Mouse (Mus musculus) thymus, postnatal 36 days (tissue): Measurements from ENCODE around the gene Tssk3.
"Not testable (repeated sequence)": the region's sequence is repeated elsewhere in the genome, so short reads cannot be mapped to it uniquely, and the experiment has no call there.

Experiments used
- DNase-seq, 2 experiments: peaks; one replicate each; pipeline ENCODE4 v3.0.0; 2022; ENCODE audit warnings: mixed read lengths in 2 of 2

Gene Tssk3

DNA sequence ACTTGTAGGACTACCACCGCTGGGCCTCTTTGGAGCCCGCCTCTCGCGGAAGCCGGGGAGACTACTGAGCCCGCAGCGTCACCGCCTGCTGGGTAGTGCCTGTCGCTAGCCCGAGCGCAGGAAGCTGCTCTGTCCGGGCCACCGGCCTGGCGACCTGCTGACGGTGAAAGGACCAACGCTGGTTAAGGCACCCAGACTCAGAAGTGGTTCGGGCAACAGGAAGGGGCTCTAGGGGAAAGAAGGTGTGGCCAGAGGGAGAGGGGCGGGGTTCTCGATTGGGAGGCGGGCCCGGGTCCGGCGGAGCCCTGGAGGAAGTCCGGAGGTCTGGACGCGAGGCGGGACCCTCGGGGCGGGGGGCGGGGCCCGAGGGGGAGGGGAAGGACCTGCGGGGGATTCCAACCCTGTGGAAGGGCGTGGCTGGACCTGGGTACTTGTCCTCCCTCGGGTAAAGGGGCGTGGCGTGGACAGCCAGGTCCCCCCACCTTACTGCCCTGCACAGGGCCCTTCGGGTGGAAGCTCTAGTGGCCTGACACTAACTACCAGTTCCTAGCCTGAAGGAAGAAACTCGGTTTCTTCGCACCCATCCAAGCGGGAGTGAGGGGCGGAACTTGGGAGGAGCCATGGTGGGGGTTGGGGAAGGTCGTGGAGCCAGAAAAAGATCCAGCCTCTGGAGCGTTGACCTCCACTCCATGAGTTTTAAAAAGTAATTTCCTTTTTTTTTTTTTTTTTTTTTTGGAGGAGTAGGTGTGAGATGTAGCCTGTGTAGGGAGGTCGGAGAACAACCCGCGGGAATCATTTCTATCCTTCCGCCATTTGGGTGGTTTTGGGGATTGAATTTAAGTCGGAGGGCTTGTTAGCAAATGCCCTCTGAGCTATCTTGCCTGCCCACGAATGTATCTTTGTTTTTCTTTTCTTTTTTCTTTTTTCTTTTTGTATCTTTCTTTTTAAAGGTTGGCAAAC lies 10.1 kb upstream of the Tssk3 start:
- DNase-seq = peak; percentile 82 to 85

DNA sequence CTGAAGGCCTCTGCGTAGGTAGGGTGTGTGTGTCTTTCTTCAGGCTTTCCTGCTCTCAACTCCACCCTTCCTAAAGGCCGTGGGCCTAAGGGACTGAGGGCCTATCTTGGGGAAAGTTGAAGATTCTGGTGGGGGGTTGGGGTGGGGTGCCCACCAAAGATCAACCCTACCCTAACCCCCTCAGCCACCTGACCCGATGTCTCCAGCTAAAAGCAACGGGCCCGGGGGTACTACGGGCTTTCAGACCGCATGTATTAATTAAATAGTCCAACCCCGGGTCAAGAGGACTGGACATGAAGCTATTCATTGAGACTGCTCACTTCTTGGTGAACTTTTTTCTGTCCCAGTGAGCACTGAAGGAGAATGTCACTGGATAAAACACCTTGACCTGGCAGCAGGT lies 9.2 kb upstream of the Tssk3 start:
- no peak for DNase-seq

DNA sequence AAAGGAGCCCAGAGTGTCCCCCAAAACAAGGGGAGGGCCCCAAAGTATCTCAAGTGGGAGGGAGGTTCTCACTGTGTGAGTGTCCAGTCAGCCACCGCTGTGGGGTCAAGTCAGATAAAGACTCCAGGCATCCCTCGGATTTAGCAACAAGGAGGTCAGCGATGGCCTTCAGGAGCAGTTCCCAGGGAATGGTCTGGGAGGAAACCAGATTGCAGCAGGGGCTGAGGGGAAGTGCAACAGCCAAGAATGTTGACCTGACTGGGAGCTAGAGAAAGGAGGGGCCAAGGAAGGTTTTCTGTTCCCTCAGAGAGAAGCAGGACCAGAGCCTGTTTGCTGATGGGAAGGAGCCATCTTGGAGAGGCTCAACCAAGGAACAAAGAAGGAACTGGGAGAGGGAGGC lies 8.1 kb upstream of the Tssk3 start:
- DNase-seq = no peak

DNA sequence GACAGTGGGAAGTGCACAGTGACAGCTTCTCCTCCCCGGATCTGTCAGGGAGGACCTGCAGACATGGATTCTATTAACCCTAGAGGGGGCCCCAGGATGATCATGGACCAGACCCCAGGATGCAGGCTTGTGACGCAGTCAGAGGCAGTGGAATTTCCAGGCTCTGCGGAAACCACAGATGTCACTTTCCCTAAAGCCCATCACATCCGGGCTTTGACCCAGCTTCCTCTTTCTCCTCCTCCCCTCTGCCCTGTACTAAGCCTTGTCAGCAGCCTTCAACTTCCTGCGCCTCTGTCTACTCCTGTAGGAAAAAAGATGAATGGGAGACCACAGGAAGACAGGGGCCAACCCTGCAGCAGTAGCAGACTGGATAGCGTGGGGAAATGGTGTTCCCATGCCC lies 5.8 kb upstream of the Tssk3 start:
- peak; percentile 16 to 33 for DNase-seq

DNA sequence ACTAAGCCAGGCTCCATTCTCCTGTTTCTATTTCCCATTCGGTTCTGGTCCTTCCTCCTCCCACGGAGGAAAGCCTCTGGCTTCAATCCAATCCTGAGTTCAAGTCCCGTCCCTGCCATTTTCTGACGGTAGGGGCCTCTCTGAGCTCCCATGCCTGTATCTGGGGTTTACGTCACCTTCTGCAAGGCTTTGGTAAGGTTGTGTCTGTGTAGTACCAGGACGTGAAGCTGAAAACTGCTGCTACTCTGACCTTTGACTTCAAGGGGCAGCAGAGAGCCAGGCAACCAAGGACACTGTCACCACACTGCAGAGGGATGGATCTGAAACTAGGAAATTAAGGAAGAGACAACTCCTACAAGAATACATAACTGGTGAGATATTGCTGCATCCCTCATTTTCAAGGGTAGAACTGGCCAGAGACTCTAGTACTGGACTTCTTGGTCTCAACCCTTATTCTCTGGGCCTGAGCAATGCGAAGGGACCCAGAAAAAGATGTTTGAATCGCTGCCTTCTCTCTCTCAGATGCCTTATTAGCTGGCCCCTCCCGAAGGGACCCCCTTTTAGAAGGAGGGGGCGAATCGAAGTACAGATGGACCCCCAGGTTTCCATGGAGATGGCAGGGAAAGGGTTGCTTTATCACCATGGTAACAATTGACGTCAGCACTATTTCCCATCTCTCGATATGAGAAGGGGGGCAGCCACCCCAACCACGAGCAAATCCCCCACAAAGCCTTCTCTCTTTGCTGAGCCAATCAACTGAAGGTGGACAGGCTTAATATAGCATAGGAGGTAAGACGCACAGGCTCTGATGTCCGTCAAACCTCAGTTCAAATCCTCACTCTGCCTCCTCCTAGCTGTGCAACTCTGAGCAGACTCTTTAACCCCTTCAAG lies 5.1 kb upstream of the Tssk3 start:
- DNase-seq = no peak

DNA sequence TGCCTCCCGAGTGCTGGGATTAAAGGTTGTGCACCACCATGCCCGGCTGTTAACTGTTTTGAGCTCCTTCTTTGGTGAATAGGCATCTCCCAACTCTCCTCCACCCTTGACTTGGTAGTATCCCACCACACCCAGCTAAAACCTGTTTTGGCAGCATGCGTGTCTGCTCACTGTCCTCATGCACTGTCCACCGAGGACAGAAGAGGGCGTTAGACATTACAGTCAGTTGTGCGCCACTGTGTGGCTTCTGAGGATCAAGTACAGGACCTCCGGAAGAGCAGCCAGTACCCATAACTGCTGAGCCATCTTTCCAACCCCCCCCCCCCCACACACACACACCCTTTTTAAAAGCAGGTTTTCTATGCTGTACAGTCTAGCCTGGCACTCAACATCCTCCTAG lies 3.9 kb upstream of the Tssk3 start:
- DNase-seq = no peak

DNA sequence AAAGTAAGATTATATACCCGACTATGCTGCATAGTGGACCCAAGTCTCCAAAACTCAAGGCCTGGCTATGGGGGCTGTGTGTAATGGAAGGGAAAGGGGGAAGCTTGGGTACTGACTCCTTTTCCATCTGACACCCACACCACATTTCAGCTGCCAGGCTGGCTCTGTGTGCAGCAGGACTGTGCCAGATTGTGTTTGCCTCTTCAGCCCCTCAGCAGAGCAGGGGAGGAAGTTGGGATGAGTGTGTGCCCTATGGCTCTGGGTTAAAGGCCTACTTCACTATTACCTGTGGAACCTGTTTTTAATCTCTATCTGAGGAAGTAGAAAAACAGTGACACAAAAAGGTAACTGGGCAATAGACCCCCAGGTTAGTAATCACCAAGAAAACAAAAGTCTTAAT lies 9.7 kb downstream of the Tssk3 start:
- DNase-seq = no peak

DNA sequence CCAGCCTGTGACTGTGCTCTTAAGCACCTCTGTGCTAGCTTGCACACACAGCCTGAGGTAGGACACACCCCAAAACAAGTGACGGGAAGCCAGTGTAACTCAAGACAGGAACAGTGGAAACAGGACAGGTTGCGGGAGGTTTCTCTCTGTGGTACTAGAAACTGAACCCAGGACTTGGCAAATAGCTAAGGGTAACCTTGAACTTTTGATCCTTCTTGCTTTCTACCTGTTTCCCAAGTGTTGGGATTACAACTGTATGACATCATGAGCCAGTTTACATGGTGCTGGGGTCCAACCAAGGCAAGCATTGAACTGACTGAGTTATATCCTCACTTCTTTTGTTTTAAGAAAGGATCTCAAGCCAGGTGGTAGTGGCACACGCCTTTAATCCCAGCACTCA lies 11.0 kb downstream of the Tssk3 start:
- DNase-seq = no peak

DNA sequence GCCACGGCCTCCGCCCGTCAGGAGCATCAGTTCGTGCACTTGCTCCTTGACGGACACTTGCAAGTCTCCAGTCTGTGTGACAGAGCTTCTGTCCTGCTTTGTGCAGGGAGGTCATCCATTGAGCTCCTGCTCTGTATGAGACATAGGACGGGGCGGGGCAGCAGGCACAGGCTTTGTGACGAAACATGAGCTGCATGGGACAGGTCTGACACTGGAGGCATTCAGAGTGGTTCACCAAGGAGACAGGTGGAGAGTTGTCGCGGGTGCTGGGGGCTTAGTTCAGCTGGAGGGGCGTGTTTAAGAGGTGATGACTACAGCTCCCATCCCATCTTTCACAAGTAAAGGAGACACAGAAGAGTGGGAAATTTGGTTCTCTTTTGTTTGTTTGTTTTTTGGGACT lies 14.8 kb downstream of the Tssk3 start:
- no peak for DNase-seq

DNA sequence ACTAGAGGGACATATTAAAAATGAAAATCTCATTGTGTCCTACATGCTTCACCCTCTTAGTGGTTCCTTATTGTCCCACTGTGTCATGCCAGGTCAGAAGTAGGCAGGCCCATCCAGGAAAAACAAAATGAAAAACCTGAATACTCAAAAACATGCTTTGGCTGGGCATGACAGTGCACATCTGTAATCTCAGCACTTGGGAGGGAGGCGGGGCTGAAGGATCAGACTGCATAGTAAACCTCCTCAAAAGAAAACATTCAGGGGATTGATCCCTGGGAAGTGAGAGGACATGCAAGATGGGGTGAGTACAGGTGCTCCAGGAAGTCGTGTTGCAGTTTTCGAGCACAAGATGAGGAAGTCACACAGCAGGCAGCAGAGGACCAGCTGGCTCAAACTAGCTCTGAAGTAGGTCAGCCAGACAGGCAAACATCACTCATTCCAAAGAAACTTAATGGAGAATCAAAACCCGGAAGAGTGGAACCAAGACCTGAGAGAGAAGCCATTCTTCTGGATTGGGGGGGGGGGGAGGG lies 26.5 kb downstream of the Tssk3 start:
- DNase-seq = no peak

DNA sequence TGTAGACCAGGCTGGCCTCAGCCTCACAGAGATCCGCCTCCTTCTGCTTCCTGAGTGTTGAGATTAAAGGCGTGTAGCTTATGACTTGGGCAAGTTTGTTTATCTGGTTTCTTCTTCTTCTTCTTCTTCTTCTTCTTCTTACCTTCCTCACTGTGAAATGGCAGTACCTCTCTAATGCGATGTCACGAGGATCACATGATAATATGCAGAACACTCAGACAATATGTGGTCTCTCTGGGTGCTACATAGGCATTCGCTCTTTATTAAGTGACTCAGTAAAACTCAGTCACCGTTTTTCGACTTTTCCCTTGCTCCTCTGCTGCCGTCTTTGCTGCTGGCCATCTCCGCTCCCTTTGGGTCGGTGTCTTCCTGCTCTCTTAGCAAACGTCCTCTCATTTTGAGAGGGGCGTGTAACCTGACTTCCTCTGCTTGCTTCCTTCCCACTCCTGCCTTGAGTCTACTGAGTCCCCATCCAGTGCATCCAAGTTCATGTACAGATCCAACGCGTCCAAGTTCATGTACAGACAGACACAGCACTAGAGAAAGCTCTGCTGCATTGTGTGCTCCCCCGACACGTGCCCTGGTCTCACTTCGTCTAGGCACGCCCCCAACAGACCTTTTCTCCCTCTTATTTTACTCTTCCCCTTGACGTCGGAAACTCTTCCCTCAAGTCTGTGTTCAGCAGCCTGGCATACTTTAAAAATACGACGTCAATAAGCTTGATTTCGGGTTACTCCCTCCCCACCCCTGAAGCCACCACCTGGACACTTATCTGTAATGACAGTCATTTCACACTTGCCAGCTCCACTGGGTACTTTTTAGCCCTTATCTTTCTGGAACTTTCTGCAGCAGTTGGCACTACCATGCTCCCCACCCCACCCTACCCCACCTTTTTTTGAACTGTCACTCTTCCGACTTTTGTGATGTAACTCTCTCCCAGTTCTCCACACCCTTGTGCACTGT lies 27.4 kb downstream of the Tssk3 start:
- DNase-seq = no peak

DNA sequence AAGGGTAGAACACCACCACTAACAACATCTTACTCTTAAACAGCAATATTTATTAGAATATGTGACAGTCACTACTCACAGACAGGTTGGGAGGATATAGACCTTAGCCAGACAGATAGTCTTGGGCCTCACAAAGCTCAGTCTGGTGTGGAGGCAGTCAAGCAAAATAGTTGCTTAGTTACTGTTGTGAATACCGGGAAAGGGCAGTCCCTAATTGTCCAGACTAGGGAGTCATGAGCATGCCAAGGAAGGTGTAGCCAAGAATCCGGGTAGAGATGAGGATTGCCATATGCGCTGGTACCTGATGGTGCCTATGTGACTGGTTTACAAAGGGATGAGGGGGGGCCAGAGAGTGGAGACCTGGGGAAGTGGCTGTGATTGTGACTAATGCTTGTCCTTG lies 28.7 kb downstream of the Tssk3 start:
- DNase-seq = no peak

DNA sequence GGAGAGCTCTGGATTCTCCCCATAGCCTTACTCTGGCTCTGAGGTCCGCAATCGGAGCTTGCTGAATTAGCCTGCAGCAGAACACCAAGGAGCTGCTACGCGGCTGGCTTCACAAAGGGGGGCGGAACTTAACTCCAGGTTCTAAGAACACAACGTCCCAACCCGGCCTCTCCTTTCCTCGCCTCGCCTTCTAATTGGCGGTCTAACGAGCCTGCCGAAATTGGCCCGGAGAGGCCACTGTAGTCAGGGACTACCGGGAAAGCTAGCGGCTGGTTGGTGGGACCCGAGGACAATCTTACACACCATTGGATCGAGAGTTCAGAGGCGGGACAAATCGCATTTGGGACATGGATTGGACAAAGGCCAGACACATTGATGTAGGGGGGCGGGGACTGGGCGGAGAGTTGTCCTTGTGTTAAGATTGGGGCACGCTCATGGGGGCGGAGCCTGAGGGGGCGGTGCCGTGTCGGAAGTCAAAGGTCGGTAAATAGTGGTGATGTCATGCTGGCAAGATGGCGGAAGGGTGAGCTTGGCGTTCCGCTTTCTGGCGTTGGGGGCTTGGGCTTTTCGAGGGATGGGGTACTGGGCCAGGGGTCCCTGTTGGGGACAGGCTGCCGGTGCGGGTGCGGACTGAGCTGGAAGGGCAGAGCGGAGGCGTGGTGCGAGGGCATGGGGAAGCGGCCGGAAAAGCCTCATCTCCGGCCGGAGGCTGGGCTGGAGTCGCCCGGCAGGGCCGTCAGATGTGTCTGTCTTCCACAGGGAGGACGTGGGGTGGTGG lies 29.4 kb downstream of the Tssk3 start, which contains the start of gene Bsdc1:
Bsdc1 (plus strand) TSS at position 399 of the 778 bp plus-strand sequence.
- peak; percentile 100 for DNase-seq

DNA sequence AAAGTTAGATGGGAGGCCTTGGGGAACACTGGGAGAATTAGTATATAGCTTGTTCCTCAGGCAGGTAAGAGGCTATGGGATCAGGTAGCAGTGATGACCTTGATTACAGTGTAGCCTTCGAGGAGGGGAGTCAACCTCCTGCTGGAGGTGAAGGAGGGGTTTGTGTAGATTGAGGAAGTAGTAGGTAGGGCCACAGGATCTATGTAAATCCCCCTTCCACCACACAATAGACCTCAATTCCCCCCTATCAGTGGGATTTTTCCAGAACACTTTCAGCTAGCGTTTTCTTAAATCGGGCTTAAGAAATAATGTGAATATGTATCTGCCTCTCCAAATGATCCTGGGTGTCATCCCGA lies 30.0 kb downstream of the Tssk3 start:
- peak in 1 of 2 experiments; percentile 12 for DNase-seq

DNA sequence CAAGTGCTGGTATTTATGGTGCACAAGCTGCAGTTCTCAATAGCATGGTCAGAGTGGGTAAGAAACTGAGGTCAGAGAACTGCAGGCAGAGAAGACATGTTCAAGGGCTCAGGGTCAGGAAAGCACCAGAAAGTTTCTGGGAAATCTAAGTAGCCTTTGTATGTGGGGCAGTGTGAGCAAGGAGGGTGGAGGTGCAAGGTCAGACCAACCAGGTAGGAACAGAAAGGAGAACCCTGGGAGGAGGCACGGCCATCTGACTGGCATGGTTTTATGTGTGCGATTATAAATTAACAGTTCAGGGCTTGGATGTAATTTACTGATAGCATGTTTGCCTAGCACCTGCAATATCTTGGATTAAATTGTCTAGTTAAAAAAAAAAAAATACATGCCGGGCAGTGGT lies 31.1 kb downstream of the Tssk3 start:
- DNase-seq = no peak

DNA sequence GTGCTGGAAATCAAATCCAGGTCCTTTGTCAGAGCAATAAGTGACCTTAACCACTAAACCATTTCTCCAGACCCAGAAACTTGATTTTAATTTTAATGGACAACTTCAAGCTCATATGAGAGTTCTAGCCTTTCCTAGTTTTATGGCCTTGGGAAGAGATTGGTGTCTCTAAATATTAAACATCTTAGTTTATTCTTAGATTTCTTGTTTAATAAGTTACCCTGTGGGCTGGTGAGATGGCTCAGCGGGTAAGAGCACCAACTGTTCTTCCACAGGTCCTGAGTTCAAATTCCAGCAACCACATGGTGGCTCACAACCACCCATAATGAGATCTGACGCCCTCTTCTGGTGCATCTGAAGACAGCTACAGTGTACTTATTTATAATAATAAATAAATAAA lies 33.5 kb downstream of the Tssk3 start:
- DNase-seq = not testable (repeated sequence)

DNA sequence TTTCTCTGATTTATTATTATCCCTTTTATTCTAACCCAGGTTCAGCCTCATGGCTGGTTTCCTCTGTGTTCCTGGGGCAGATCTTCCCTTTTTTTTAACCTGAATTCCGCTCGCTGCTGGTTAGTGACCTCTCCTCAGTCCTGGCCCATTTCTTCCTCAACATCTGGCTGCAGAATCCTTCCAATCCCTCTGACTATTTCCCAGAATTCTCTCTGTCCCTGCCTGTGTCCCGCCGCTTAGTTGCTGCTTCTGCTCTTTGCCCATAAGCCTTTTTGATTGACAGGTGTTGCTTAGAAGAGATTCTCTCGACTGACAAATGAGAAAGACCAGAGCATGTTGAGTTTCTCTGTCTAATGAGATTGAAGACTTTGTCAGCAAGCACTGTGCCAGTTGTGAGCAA lies 34.7 kb downstream of the Tssk3 start:
- DNase-seq = no peak

DNA sequence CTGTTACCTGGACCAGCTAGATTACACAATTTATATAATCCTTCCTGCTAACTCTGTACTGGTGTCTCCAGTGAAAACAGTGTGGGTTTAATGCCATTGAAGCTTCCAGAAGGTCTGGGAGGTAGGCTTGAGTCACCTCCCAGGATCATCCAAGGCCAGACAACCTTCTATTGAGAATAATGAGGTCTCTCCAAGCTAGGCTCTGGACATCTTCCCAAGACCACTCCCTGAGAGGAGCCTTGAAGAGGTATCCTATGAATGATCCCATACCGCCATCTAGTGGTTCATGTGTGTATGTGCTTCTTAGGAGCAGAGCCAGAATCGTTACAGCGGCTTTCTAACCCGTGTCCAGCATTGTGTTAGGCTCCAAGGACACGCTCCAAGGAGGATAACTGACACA lies 35.6 kb downstream of the Tssk3 start:
- peak; percentile 20 to 30 for DNase-seq

DNA sequence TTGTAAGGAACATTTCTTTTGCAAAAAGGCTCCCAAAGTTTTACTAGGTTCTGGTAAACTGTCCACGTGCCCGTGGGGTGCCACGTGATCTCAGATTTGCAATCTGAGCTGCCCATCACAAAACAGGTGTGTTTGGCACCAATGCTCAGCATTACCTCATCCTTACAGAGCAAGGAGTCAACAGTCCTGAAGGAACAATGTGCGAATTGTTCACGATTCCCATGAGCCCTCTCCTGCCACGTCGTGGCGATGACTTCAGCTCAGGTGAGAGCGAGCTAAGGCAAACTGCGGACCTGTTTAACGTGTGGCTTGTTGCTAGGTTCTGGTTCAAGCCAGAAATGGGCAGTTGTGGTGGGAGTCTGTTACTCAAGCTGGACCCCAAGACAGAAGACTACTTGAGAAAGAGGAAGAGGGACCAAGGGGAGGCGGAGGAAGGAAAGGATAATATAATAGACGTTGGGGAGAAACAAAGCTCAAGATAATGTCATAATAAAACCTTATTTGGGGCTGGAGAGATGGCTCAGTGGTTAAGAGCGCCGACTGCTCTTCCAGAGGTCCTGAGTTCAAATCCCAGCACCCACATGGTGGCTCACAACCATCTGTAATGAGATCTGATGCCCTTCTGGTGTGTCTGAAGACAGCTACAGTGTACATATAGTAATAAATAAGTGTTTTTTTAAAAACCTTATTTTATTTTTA lies 39.2 kb downstream of the Tssk3 start:
- no peak for DNase-seq

DNA sequence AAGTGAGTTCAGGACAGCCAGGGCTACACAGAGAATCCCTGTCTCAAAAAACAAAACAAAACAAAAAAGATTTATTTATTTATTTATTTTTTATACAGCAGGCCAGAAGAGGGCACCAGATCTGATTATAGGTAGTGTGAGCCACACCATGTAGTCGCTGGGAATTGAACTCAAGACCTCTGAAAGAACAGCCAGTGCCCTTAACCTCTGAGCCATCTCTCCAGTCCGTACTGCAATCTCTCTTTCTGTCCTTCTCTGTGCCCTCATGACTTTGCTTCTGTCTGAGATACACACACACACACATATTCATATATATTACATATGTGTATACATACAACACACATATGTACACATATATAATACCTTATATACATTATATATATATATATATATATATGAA lies 40.0 kb downstream of the Tssk3 start:
- DNase-seq = no peak

DNA sequence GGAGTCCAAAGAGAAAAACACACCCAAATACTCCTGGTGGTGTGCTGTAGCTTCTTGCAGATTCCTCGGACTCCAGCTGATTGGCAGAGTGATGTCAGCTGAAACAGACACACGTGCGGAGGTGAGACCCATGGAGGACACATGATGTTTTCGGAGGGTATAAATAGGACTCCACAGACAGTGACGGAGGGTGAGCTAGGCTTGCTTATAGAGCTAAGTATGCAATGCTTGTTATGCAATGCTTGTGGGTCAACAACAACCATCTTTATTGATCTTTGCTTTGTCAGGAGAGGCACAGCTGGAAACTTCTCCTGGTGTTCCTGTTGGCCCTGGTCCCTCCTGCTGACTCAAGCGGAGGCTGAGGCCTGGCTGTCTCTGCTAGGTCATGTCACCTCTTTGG lies 42.1 kb downstream of the Tssk3 start:
- no peak for DNase-seq
